Mouse (Mus musculus) heart, postnatal 25 days (tissue): ENCODE measurements at regions not wholly inside any gene's neighbourhood (a gene's known extent, or its start where the extent isn't known, plus 50 kb on each side); places are given as distances from the start of the nearest gene placed in this dataset.

Experiments
- DNase-seq: peaks from one replicate; pipeline ENCODE4 v3.0.0; 2022; ENCODE audit warnings: low spot score
- intact Hi-C: fragments of 180-260 bp; cut with DNase I; formaldehyde crosslinking; loops from one replicate; pipeline ENCODE4 v1.15.1; 2025

- intact Hi-C loops, result no loop called here
- DNase-seq, result no peak
Measured at GRCm38 (mm10) chr6:135584782-135585181, 222.4 kb downstream of the Emp1 start.

GRCm38 (mm10) chr6:135590084-135590483 lies 227.7 kb downstream of the Emp1 start:
- no peak for DNase-seq
- intact Hi-C loops, result no loop called here

- intact Hi-C loops, result no loop called here
- no peak for DNase-seq
Measured at GRCm38 (mm10) chr6:135591085-135591484, 228.7 kb downstream of the Emp1 start.

GRCm38 (mm10) chr6:135596358-135596757 lies 234.0 kb downstream of the Emp1 start:
- intact Hi-C loops, result no loop called here
- no peak for DNase-seq

GRCm38 (mm10) chr6:135610504-135611096 lies 248.3 kb downstream of the Emp1 start:
- intact Hi-C loops, result no loop called here
- no peak for DNase-seq

GRCm38 (mm10) chr6:135627928-135628327 lies 265.6 kb downstream of the Emp1 start:
- intact Hi-C loops, result no loop called here
- no peak for DNase-seq

GRCm38 (mm10) chr6:135629236-135629635 lies 266.9 kb downstream of the Emp1 start:
- intact Hi-C loops, result no loop called here
- no peak for DNase-seq

- no peak for DNase-seq
- intact Hi-C loops, result no loop called here
Measured at GRCm38 (mm10) chr6:135632671-135633070, 270.3 kb downstream of the Emp1 start.

GRCm38 (mm10) chr6:135636648-135637047 lies 274.3 kb downstream of the Emp1 start:
- no peak for DNase-seq
- intact Hi-C loops, result no loop called here

- DNase-seq, result no peak
- intact Hi-C loops, result no loop called here
Measured at GRCm38 (mm10) chr6:135642711-135643110, 280.4 kb downstream of the Emp1 start.

- no peak for DNase-seq
- intact Hi-C loops, result no loop called here
Measured at GRCm38 (mm10) chr6:135646177-135646576, 283.8 kb downstream of the Emp1 start.

GRCm38 (mm10) chr6:135653002-135653401 lies 290.7 kb downstream of the Emp1 start:
- DNase-seq, result no peak
- intact Hi-C loops, result no loop called here

- no peak for DNase-seq
- intact Hi-C loops, result no loop called here
Measured at GRCm38 (mm10) chr6:135662386-135662785, 300.0 kb downstream of the Emp1 start.

- DNase-seq, result no peak
Measured at GRCm38 (mm10) chr6:135662801-135663537, 300.6 kb downstream of the Emp1 start.

More at GRCm38 (mm10) chr6:135662801-135663537, 300.6 kb downstream of the Emp1 start:
- intact Hi-C loops, result no loop called here
